In genomic region chr9:111273958-111274357, GRCm38 (mm10) we compare ENCODE assay signal across 10 mouse cellular contexts. TPM values are rescaled to one million over a fixed set of nuclear protein-coding genes. Genes with fewer than 3 reads are reported as not detected.
DNase-seq lines count a peak whose midpoint lies in the region; ATAC-seq and TF ChIP-seq lines count a peak whose summit lies in the region.
"Had no signal": no experiment of that assay in that cellular context is flagged by ENCODE, and none has a peak within 500 bp of the region (broad histone marks: within the 10 kb centered on the region; RNA-seq: fewer than 3 reads in every experiment).

No protein-coding gene starts in this region.

- DNase-seq in kidney, adult 18-20 months: no peak
- DNase-seq in left cerebral cortex, postnatal 36 days (ENCODE audit: low spot score in 2 of 2): no peak
- DNase-seq in lung, postnatal 36 days: no peak
- no peak for DNase-seq in spleen, adult 12 weeks (ENCODE audit: low spot score)
- DNase-seq: embryo, embryonic 11 days; heart, postnatal 14 days had no signal

- TF ChIP-seq CTCF in intestine, postnatal 0 days (IDR thresholded peaks at IDR 0.05; ENCODE audit: low read depth): no peak

- peaks cover 17% of the 10 kb centered on the region for H3K36me3 ChIP-seq in kidney, embryonic 16.5 days (ENCODE audit: insufficient read depth, low read length)
- peaks cover 31% of the 10 kb centered on the region for H3K36me3 ChIP-seq in forebrain, embryonic 13.5 days (ENCODE audit: poor library complexity, severe bottlenecking)
- H3K36me3 ChIP-seq in intestine, postnatal 0 days (ENCODE audit: control insufficient read depth, insufficient read depth): peaks cover 17% of the 10 kb centered on the region
- peaks cover 21% of the 10 kb centered on the region for H3K36me3 ChIP-seq in neural tube, embryonic 12.5 days

- H3K4me1 ChIP-seq in kidney, embryonic 16.5 days (ENCODE audit: insufficient read depth, low read length): peaks cover 38% of the 10 kb centered on the region
- peaks cover 62% of the 10 kb centered on the region for H3K4me1 ChIP-seq in forebrain, embryonic 13.5 days
- H3K4me1 ChIP-seq in intestine, postnatal 0 days (replicated peaks; ENCODE audit: control insufficient read depth, insufficient read depth, low read length): 0 out of 2 replicates have a peak, but pooled peaks cover 9% of the 10 kb centered on the region
- peaks cover 43% of the 10 kb centered on the region for H3K4me1 ChIP-seq in neural tube, embryonic 12.5 days

- no peaks in the 10 kb centered on the region for H3K27me3 ChIP-seq in kidney, embryonic 16.5 days (ENCODE audit: insufficient read depth, low read length)
- H3K27me3 ChIP-seq in forebrain, embryonic 13.5 days: no peaks in the 10 kb centered on the region
- no peaks in the 10 kb centered on the region for H3K27me3 ChIP-seq in intestine, postnatal 0 days (replicated peaks; ENCODE audit: control insufficient read depth, insufficient read depth, low read length)
- H3K27me3 ChIP-seq in neural tube, embryonic 12.5 days (replicated peaks): no peaks in the 10 kb centered on the region

- intact Hi-C loops in left cerebral cortex, postnatal 36 days (cut with DNase I): loop anchor here (5.0 kb wide), 1 partner anchor 157 kb away; the partner anchor contains the start of gene Lrrfip2

- no peaks in the 10 kb centered on the region for H3K9me3 ChIP-seq in kidney, embryonic 16.5 days (ENCODE audit: low read length)
- H3K9me3 ChIP-seq in forebrain, embryonic 13.5 days (replicated peaks): no peaks in the 10 kb centered on the region
- no peaks in the 10 kb centered on the region for H3K9me3 ChIP-seq in intestine, postnatal 0 days (ENCODE audit: control insufficient read depth)
- no peaks in the 10 kb centered on the region for H3K9me3 ChIP-seq in neural tube, embryonic 12.5 days

- peak overlapping the region; percentile 76 for H3K4me2 ChIP-seq in kidney, embryonic 16.5 days (replicated peaks; ENCODE audit: low read depth, low read length)
- peak overlapping the region; percentile 96 for H3K4me2 ChIP-seq in forebrain, embryonic 13.5 days
- peak overlapping the region; percentile 84 for H3K4me2 ChIP-seq in intestine, postnatal 0 days (replicated peaks; ENCODE audit: low read depth)
- peak overlapping the region; percentile 90 for H3K4me2 ChIP-seq in neural tube, embryonic 12.5 days (replicated peaks)

- 60% methylated on average over 1 of the region's 1 CpGs for whole genome bisulfite sequencing in kidney, embryonic 16.5 days
- 84% methylated on average over 1 of the region's 1 CpGs for WGBS in forebrain, embryonic 13.5 days
- 63% methylated on average over 1 of the region's 1 CpGs for WGBS in intestine, postnatal 0 days
- WGBS in neural tube, embryonic 12.5 days: 93% methylated on average over 1 of the region's 1 CpGs

- peak overlapping the region; percentile 10; the same call in 1 of the 2 replicates for H3K4me3 ChIP-seq in kidney, embryonic 16.5 days (ENCODE audit: low read length)
- peak overlapping the region; percentile 20; the same call in 1 of the 2 replicates for H3K4me3 ChIP-seq in forebrain, embryonic 13.5 days
- 0 out of 2 replicates have a peak overlapping the region, but pooled peaks have one; percentile 87 for H3K4me3 ChIP-seq in intestine, postnatal 0 days (ENCODE audit: low read depth, low read length)
- H3K4me3 ChIP-seq in neural tube, embryonic 12.5 days: no peak overlapping the region

- H3K27ac ChIP-seq in kidney, embryonic 16.5 days (ENCODE audit: low read length): no peak overlapping the region
- no peak overlapping the region for H3K27ac ChIP-seq in forebrain, embryonic 13.5 days
- no peak overlapping the region for H3K27ac ChIP-seq in intestine, postnatal 0 days (ENCODE audit: low read depth, low read length)
- no peak overlapping the region for H3K27ac ChIP-seq in neural tube, embryonic 12.5 days

- no peak overlapping the region for H3K9ac ChIP-seq in kidney, embryonic 16.5 days (replicated peaks; ENCODE audit: low read length)
- no peak overlapping the region; the same call in 1 of the 2 replicates for H3K9ac ChIP-seq in forebrain, embryonic 13.5 days
- no peak overlapping the region for H3K9ac ChIP-seq in intestine, postnatal 0 days (ENCODE audit: low read depth, low read length)
- no peak overlapping the region for H3K9ac ChIP-seq in neural tube, embryonic 12.5 days

- ATAC-seq in kidney, embryonic 16.5 days (ENCODE audit: low FRiP score, low TSS enrichment): no peak
- ATAC-seq in forebrain, embryonic 13.5 days: no peak
- ATAC-seq in intestine, postnatal 0 days: no peak
- ATAC-seq in neural tube, embryonic 12.5 days (ENCODE audit: low FRiP score, low read depth): no peak

RNA-seq across cellular contexts. Expression of gene Epm2aip1, which starts 2.2 kb away (rescaled TPM):
- 26.5 and 29.1 TPM in 2 replicates for polyA plus RNA-seq in kidney, embryonic 16.5 days (2015; fragmentation: Nextera tagmentation; extraction: Ambion mirVana)
- polyA plus RNA-seq in forebrain, embryonic 13.5 days (2015; fragmentation: Nextera tagmentation; extraction: Ambion mirVana): 34.0 and 40.4 TPM in 2 replicates
- 8.0 TPM in 2 replicates for polyA plus RNA-seq in intestine, postnatal 0 days (2015; fragmentation: Nextera tagmentation; extraction: Ambion mirVana)
- polyA plus RNA-seq in neural tube, embryonic 12.5 days (2016; fragmentation: Nextera tagmentation; extraction: Ambion mirVana): 38.1 and 42.7 TPM in 2 replicates
- 10 to 100 TPM; 77.8 to 79.7 TPM for total RNA-seq in left cerebral cortex, postnatal 36 days (2021)

RNA-seq across cellular contexts. Expression of gene Mlh1, which starts 2.4 kb away (rescaled TPM):
- 43.8 and 46.0 TPM in 2 replicates for polyA plus RNA-seq in kidney, embryonic 16.5 days (2015; fragmentation: Nextera tagmentation; extraction: Ambion mirVana)
- 35.1 and 41.0 TPM in 2 replicates for polyA plus RNA-seq in forebrain, embryonic 13.5 days (2015; fragmentation: Nextera tagmentation; extraction: Ambion mirVana)
- polyA plus RNA-seq in intestine, postnatal 0 days (2015; fragmentation: Nextera tagmentation; extraction: Ambion mirVana): 11.7 and 12.3 TPM in 2 replicates
- 34.8 and 39.9 TPM in 2 replicates for polyA plus RNA-seq in neural tube, embryonic 12.5 days (2016; fragmentation: Nextera tagmentation; extraction: Ambion mirVana)
- total RNA-seq in left cerebral cortex, postnatal 36 days (2021): 10 to 100 TPM; 13.5 to 18.4 TPM

RNA-seq across cellular contexts. Expression of gene Trank1, which starts 37.6 kb away (rescaled TPM):
- polyA plus RNA-seq in kidney, embryonic 16.5 days (2015; fragmentation: Nextera tagmentation; extraction: Ambion mirVana): 0.37 and 0.66 TPM in 2 replicates
- 3.4 and 5.4 TPM in 2 replicates for polyA plus RNA-seq in forebrain, embryonic 13.5 days (2015; fragmentation: Nextera tagmentation; extraction: Ambion mirVana)
- polyA plus RNA-seq in intestine, postnatal 0 days (2015; fragmentation: Nextera tagmentation; extraction: Ambion mirVana): 0.39 and 0.46 TPM in 2 replicates
- 0.72 and 1.0 TPM in 2 replicates for polyA plus RNA-seq in neural tube, embryonic 12.5 days (2016; fragmentation: Nextera tagmentation; extraction: Ambion mirVana)
- total RNA-seq in left cerebral cortex, postnatal 36 days (2021): 100 to 1,000 TPM; 213 to 319 TPM
- total RNA-seq: heart, postnatal 14 days had no signal
